ENCODE assay signal across 7 mouse cellular contexts in the genomic region with DNA sequence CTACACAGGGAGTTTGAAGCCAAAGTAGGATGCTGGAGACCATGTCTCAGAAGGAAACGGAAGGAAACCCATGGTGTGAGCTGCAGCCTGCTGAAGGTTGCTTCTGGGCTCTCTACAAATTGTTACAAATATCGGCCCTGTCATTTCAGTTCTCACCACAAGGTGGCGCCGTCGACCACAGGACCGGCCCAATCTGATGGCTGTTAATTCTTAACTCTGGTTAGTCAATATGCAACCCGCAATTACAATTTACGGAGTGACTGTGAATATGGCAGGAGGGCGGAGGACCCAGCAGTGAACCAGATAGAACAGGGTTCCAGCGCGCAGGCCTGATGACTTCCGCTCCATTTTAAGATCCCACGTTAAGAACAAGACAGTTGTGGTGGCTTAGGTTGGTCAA.
DNase-seq lines count a peak whose midpoint lies in the region; ATAC-seq and TF ChIP-seq lines count a peak whose summit lies in the region.

No protein-coding gene starts in this region.

- H3K27me3 ChIP-seq in hindbrain, postnatal 0 days (ENCODE audit: insufficient read depth, low read length): no peaks in the 10 kb centered on the region

- H3K9ac ChIP-seq in hindbrain, postnatal 0 days (replicated peaks; ENCODE audit: low read length): no peak overlapping the region

- TF ChIP-seq CTCF in hindbrain, postnatal 0 days (IDR thresholded peaks at IDR 0.05; ENCODE audit: low read depth): peak; percentile 93

- no peaks in the 10 kb centered on the region for H3K4me1 ChIP-seq in hindbrain, postnatal 0 days (ENCODE audit: insufficient read depth, low read length)

- no peak overlapping the region for H3K4me3 ChIP-seq in hindbrain, postnatal 0 days (ENCODE audit: low read length)

- no peak overlapping the region for H3K4me2 ChIP-seq in hindbrain, postnatal 0 days (ENCODE audit: low read depth, low read length)

- no peak for ATAC-seq in hindbrain, postnatal 0 days

- no peaks in the 10 kb centered on the region for H3K36me3 ChIP-seq in hindbrain, postnatal 0 days (ENCODE audit: insufficient read depth, low read length)

- H3K27ac ChIP-seq in hindbrain, postnatal 0 days: no peak overlapping the region

- no peaks in the 10 kb centered on the region for H3K9me3 ChIP-seq in hindbrain, postnatal 0 days (ENCODE audit: low read length)

- 30% methylated on average over 13 of the region's 13 CpGs for WGBS in hindbrain, postnatal 0 days

- peak; percentile 22 for DNase-seq in ovary, postnatal 10 days (ENCODE audit: low spot score)
- no peak for DNase-seq in ovary, adult 18-20 months (ENCODE audit: low spot score)
- peak; percentile 72 for DNase-seq in R1 (ENCODE audit: low read depth, low spot score)
- DNase-seq in cerebellum, adult 9-11 months: peak; percentile 67
- peak; percentile 68 for DNase-seq in hindbrain, postnatal 0 days (ENCODE audit: low spot score)
- peak; percentile 73 to 77 for DNase-seq in left cerebral cortex, postnatal 14 days (ENCODE audit: low spot score in 2 of 2)
- peak; percentile 63 for DNase-seq in retina, postnatal 1 day

- intact Hi-C loops in left cerebral cortex, postnatal 14 days (cut with DNase I): loop anchor here (2.0 kb wide), 1 partner anchor 436 kb away; no protein-coding TSS in a partner anchor
